Mouse (Mus musculus) Muller cell, postnatal 12 days (primary cell): ENCODE measurements around the gene Xpnpep1.
A peak's percentile ranks its signal among the peaks of the same experiment; 100 is the strongest.

ENCODE experiments used
- DNase-seq: peaks from one replicate; pipeline ENCODE4 v3.0.0-alpha.2; 2015; ENCODE audit errors: inconsistent ontology term

The Xpnpep1 gene

GRCm38 (mm10) chr19:53066531-53066930, 26.5 kb upstream of the Xpnpep1 start:
- no peak for DNase-seq

- no peak for DNase-seq
Measured at GRCm38 (mm10) chr19:53064972-53065361, 25.0 kb upstream of the Xpnpep1 start.

- no peak for DNase-seq
Measured at GRCm38 (mm10) chr19:53064292-53064971, 24.4 kb upstream of the Xpnpep1 start.

- no peak for DNase-seq
Measured at GRCm38 (mm10) chr19:53062046-53062445, 22.0 kb upstream of the Xpnpep1 start.

- no peak for DNase-seq
Measured at GRCm38 (mm10) chr19:53059344-53060111, 19.5 kb upstream of the Xpnpep1 start.

- DNase-seq, result no peak
Measured at GRCm38 (mm10) chr19:53058726-53059334, 18.8 kb upstream of the Xpnpep1 start.

- DNase-seq, result no peak
Measured at GRCm38 (mm10) chr19:53057980-53058725, 18.1 kb upstream of the Xpnpep1 start.

- DNase-seq, result no peak
Measured at GRCm38 (mm10) chr19:53053355-53053754, 13.3 kb upstream of the Xpnpep1 start.

- peak; percentile 38 for DNase-seq
Measured at GRCm38 (mm10) chr19:53052031-53052670, 12.1 kb upstream of the Xpnpep1 start.

GRCm38 (mm10) chr19:53051288-53051985, 11.4 kb upstream of the Xpnpep1 start:
- no peak for DNase-seq

GRCm38 (mm10) chr19:53050100-53050499, 10.1 kb upstream of the Xpnpep1 start:
- DNase-seq, result no peak

GRCm38 (mm10) chr19:53047208-53047607, 7.2 kb upstream of the Xpnpep1 start:
- DNase-seq, result no peak

- DNase-seq, result no peak
Measured at GRCm38 (mm10) chr19:53043423-53044125, 3.6 kb upstream of the Xpnpep1 start.

GRCm38 (mm10) chr19:53041570-53041969, 1.6 kb upstream of the Xpnpep1 start:
- no peak for DNase-seq

- DNase-seq, result peak; percentile 45
Measured at GRCm38 (mm10) chr19:53041133-53041510, 1.1 kb upstream of the Xpnpep1 start.

GRCm38 (mm10) chr19:53039090-53039489, 924 bp downstream of the Xpnpep1 start:
- no peak for DNase-seq

GRCm38 (mm10) chr19:53038435-53038938, 1.5 kb downstream of the Xpnpep1 start:
- peak; percentile 100 for DNase-seq

GRCm38 (mm10) chr19:53037925-53038419, 2.0 kb downstream of the Xpnpep1 start:
- no peak for DNase-seq

GRCm38 (mm10) chr19:53033159-53033943, 6.7 kb downstream of the Xpnpep1 start:
- no peak for DNase-seq
